Mouse (Mus musculus): ENCODE data around the gene Aox3. TPM values are rescaled to one million over a fixed set of nuclear protein-coding genes. Genes with fewer than 3 reads are reported as not detected.

The Aox3 gene
- polyA plus RNA-seq, 1 experiment from 2014 or later = 0.38 TPM

DNA sequence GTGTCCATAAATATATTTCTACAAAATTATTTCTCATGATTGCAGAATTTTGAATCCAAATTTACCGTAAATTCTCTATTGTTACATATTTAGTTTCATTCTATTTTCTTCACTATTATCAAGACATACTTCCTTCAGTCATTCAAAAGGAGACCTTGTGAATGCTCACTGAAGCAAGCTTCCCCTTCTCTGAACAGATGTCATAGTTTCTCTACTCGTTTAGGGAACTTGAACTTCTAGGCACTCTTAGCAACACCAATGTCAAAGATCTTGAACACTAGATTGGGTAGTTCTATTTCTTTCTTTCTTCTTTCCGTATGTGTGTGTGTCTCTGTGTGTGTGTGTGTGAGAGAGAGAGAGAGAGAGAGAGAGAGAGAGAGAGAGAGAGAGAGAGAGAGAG, 131.6 kb downstream of the Aox3 start:
- Histone ChIP-seq H3K27me3 (ENCODE audit: control insufficient read depth, insufficient read depth, low read length) (no peaks in the 10 kb centered on the region), H3K9ac (replicated peaks; ENCODE audit: low read length) (no peak overlapping the region), H3K4me3 (replicated peaks; ENCODE audit: low read depth, low read length) (no peak overlapping the region), H3K4me2 (ENCODE audit: low read length) (no peak overlapping the region), H3K9me3 (ENCODE audit: control insufficient read depth, low read length) (no peaks in the 10 kb centered on the region), H3K27ac (replicated peaks; ENCODE audit: low read depth, low read length) (no peak overlapping the region), H3K4me1 (ENCODE audit: control insufficient read depth, insufficient read depth, low read length) (no peaks in the 10 kb centered on the region), H3K36me3 (ENCODE audit: control insufficient read depth, insufficient read depth, low read length) (no peaks in the 10 kb centered on the region)
- ATAC-seq (ENCODE audit: low FRiP score, low TSS enrichment) (no peak), DNase-seq (no peak)
- WGBS = 89% methylated on average over 3 of the region's 3 CpGs

DNA sequence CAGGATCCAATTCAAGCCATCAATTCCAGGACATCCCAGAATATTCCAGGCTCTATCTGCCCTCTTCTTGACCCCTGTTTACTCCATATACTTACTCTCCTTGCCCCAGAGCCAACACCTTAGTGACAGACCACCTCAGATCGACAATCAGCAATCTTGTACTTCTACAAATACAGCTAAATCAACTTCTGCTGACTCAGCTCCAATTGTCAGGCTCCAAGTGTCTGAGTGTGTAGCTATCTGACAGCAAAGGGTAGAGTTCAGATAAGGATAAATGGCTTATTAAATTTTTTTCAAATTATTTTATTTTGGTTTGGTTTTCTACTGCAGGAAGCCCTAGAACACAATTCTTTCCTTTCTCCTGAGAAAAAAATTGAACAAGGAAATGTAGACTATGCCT, 135.6 kb downstream of the Aox3 start:
- H3K4me2 ChIP-seq (ENCODE audit: low read length) = no peak overlapping the region
- 77% methylated on average over 1 of the region's 1 CpGs for WGBS
- ATAC-seq (ENCODE audit: low FRiP score, low TSS enrichment) (no peak), DNase-seq (no peak)
- no peaks in the 10 kb centered on the region for H3K4me1 ChIP-seq (ENCODE audit: control insufficient read depth, insufficient read depth, low read length)
- no peak overlapping the region for H3K4me3 ChIP-seq (replicated peaks; ENCODE audit: low read depth, low read length)
- H3K27ac ChIP-seq (replicated peaks; ENCODE audit: low read depth, low read length) = no peak overlapping the region
- no peaks in the 10 kb centered on the region for H3K27me3 ChIP-seq (ENCODE audit: control insufficient read depth, insufficient read depth, low read length)
- H3K9ac ChIP-seq (replicated peaks; ENCODE audit: low read length) = no peak overlapping the region
- no peaks in the 10 kb centered on the region for H3K9me3 ChIP-seq (ENCODE audit: control insufficient read depth, low read length)
- H3K36me3 ChIP-seq (ENCODE audit: control insufficient read depth, insufficient read depth, low read length) = no peaks in the 10 kb centered on the region

Other genes starting within 250 kb of the Aox3 start
- gene Sgo2a, start 117.2 kb upstream of the Aox3 start, polyA plus RNA-seq (2014; fragmentation: Nextera tagmentation; extraction: Ambion mirVana) = 2.8 and 5.2 TPM in 2 replicates
- 26.5 and 29.5 TPM in 2 replicates for gene Kctd18, start 94.2 kb upstream of the Aox3 start, polyA plus RNA-seq (2014; fragmentation: Nextera tagmentation; extraction: Ambion mirVana)
- gene Aox1, start 83.2 kb upstream of the Aox3 start, polyA plus RNA-seq (2014; fragmentation: Nextera tagmentation; extraction: Ambion mirVana) = 0.14 TPM in 1 of 2 replicates, not detected in the other
- gene Aox4, start 97.3 kb downstream of the Aox3 start, polyA plus RNA-seq (2014; fragmentation: Nextera tagmentation; extraction: Ambion mirVana) = 0.08 and 0.27 TPM in 2 replicates
- 0.04 TPM in 1 of 2 replicates, not detected in the other for gene Aox2, start 165.2 kb downstream of the Aox3 start, polyA plus RNA-seq (2014; fragmentation: Nextera tagmentation; extraction: Ambion mirVana)